Mouse (Mus musculus): ENCODE data around the gene Trip12. TPM values are rescaled to one million over a fixed set of nuclear protein-coding genes. Genes with fewer than 3 reads are reported as not detected.

Gene Trip12
- polyA plus RNA-seq, 1 experiment from 2014 or later = 87.2 TPM

DNA sequence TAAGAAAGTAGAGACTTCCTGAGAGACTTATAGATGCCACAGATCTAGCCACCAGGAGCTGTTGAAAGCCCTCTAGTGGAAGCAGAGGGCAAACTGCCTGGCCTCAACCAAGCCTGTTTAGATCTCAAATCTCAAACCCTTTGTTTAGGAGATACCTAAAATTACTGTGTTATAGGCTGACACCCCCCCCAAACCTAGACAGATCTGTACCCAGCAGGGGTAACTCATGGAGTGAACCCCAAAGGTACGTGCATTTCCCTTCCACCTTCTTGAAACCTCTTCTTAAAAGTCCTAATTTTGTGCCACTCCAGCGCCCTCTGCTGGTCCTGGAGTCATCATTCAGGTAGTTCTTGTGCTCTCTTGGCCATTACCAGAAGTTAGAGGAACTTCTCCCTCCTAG, 143.2 kb downstream of the Trip12 start:
- ATAC-seq (ENCODE audit: insufficient number of reproducible peaks, insufficient read depth, low FRiP score, low read depth) = no peak
- no peak overlapping the region for H3K4me2 ChIP-seq (replicated peaks; ENCODE audit: low read depth, low read length)
- H3K4me3 ChIP-seq (ENCODE audit: low read depth, low read length) = no peak overlapping the region
- peaks cover 3% of the 10 kb centered on the region; the same call in 1 of the 2 replicates for H3K4me1 ChIP-seq (ENCODE audit: control insufficient read depth, insufficient read depth, low read length)
- H3K27me3 ChIP-seq (ENCODE audit: control insufficient read depth, insufficient read depth, low read length) = peaks cover 7% of the 10 kb centered on the region; the same call in 1 of the 2 replicates
- no peaks in the 10 kb centered on the region for H3K9me3 ChIP-seq (ENCODE audit: control insufficient read depth, low read depth, low read length)
- WGBS = 2% methylated on average over 2 of the region's 2 CpGs
- no peaks in the 10 kb centered on the region for H3K36me3 ChIP-seq (ENCODE audit: control insufficient read depth, insufficient read depth, low read length)
- H3K9ac ChIP-seq (replicated peaks; ENCODE audit: low read depth, low read length) = no peak overlapping the region
- no peak overlapping the region for H3K27ac ChIP-seq (ENCODE audit: low read length)

- Histone ChIP-seq H3K9ac (replicated peaks; ENCODE audit: low read depth, low read length) (no peak within 1 kb of the TSS), H3K36me3 (ENCODE audit: control insufficient read depth, insufficient read depth, low read length) (no peaks in the 10 kb centered on the region), H3K4me1 (ENCODE audit: control insufficient read depth, insufficient read depth, low read length) (peaks cover 3% of the 10 kb centered on the region; the same call in 1 of the 2 replicates), H3K4me2 (replicated peaks; ENCODE audit: low read depth, low read length) (peak within 1 kb of the TSS; percentile 78), H3K9me3 (ENCODE audit: control insufficient read depth, low read depth, low read length) (no peaks in the 10 kb centered on the region), H3K27me3 (ENCODE audit: control insufficient read depth, insufficient read depth, low read length) (peaks cover 7% of the 10 kb centered on the region; the same call in 1 of the 2 replicates), H3K4me3 (ENCODE audit: low read depth, low read length) (peak within 1 kb of the TSS; percentile 30), H3K27ac (ENCODE audit: low read length) (no peak within 1 kb of the TSS)
- 1% methylated on average over 74 of the region's 75 CpGs for WGBS
- ATAC-seq (ENCODE audit: insufficient number of reproducible peaks, insufficient read depth, low FRiP score, low read depth) = peak; percentile 74
Observed at GRCm38 (mm10) chr1:84695517-84696411, 144.6 kb downstream of the Trip12 start, which contains the start of gene Dner. Dner (minus strand) TSS chr1:84696221.

DNA sequence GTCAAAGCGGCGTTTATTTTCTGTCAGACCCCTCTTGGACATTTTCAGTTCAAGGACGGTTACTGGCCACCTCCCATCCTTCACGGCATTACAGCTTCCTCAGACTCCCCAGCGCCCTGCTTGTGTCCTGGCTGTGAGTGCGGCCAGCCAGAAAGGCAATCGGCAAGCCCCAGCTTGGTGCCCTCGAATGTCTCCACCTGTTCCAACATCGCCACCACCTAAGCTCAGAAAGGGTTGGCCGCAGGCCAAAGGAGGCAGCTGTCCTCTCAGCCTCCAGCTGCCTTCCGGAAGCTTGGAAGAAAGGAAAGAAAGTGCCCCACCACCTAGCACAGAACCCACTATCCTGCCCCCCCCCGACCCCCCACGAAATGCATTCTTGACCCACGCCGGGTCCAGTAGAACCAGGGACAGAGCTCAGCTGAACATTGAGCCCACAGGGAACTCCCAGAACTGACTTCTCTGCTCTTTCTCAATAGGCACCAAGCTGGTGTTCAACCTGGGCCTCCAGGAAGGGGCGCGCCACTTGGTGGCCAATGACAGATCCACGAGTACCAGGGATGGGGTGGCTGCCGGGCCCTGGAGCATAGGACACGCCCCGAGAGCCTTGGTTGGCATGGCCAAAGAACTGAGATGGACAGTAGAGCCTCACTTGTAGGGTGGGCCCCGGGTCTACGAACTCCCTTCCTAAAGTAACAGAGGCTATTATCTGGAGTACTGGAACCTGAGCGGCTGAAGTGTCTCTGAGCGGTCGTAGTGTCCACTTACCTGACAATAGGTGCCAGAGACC, 145.4 kb downstream of the Trip12 start:
- Histone ChIP-seq H3K27me3 (ENCODE audit: control insufficient read depth, insufficient read depth, low read length) (peaks cover 7% of the 10 kb centered on the region; the same call in 1 of the 2 replicates), H3K4me1 (ENCODE audit: control insufficient read depth, insufficient read depth, low read length) (peaks cover 3% of the 10 kb centered on the region; the same call in 1 of the 2 replicates), H3K4me3 (ENCODE audit: low read depth, low read length) (peak overlapping the region; percentile 30), H3K27ac (ENCODE audit: low read length) (no peak overlapping the region), H3K9ac (replicated peaks; ENCODE audit: low read depth, low read length) (no peak overlapping the region), H3K4me2 (replicated peaks; ENCODE audit: low read depth, low read length) (peak overlapping the region; percentile 78), H3K9me3 (ENCODE audit: control insufficient read depth, low read depth, low read length) (no peaks in the 10 kb centered on the region), H3K36me3 (ENCODE audit: control insufficient read depth, insufficient read depth, low read length) (no peaks in the 10 kb centered on the region)
- WGBS = 15% methylated on average over 26 of the region's 26 CpGs
- peak; percentile 53 for ATAC-seq (ENCODE audit: insufficient number of reproducible peaks, insufficient read depth, low FRiP score, low read depth)

- ATAC-seq (ENCODE audit: insufficient number of reproducible peaks, insufficient read depth, low FRiP score, low read depth) = no peak
- Histone ChIP-seq H3K4me3 (ENCODE audit: low read depth, low read length) (no peak overlapping the region), H3K27ac (ENCODE audit: low read length) (no peak overlapping the region), H3K27me3 (ENCODE audit: control insufficient read depth, insufficient read depth, low read length) (no peaks in the 10 kb centered on the region), H3K4me1 (ENCODE audit: control insufficient read depth, insufficient read depth, low read length) (no peaks in the 10 kb centered on the region), H3K9ac (replicated peaks; ENCODE audit: low read depth, low read length) (no peak overlapping the region), H3K9me3 (ENCODE audit: control insufficient read depth, low read depth, low read length) (no peaks in the 10 kb centered on the region), H3K4me2 (replicated peaks; ENCODE audit: low read depth, low read length) (no peak overlapping the region), H3K36me3 (ENCODE audit: control insufficient read depth, insufficient read depth, low read length) (no peaks in the 10 kb centered on the region)
- 68% methylated on average over 4 of the region's 4 CpGs for WGBS
Observed at GRCm38 (mm10) chr1:84677910-84678309, 162.4 kb downstream of the Trip12 start.

Small RNA genes lying within 50 kb of the gene (microRNA-seq; reads per million reads assigned to microRNA genes)
- 1.8 reads per million for gene Mir5126

Other genes with a start within 250 kb of the Trip12 start
- gene Dner, start 144.3 kb downstream of the Trip12 start, polyA plus RNA-seq (2014; fragmentation: Nextera tagmentation; extraction: Ambion mirVana) = 3.3 and 3.6 TPM in 2 replicates
- gene Fbxo36, start 675 bp downstream of the Trip12 start, polyA plus RNA-seq (2014; fragmentation: Nextera tagmentation; extraction: Ambion mirVana) = 8.1 and 11.4 TPM in 2 replicates
- gene Slc16a14, start 94.6 kb upstream of the Trip12 start, polyA plus RNA-seq (2014; fragmentation: Nextera tagmentation; extraction: Ambion mirVana) = 0.20 and 0.42 TPM in 2 replicates